Mouse (Mus musculus) liver, embryonic 12.5 days (tissue): ENCODE measurements around the gene Grid2. TPM values are rescaled to one million over a fixed set of nuclear protein-coding genes. Genes with fewer than 3 reads are reported as not detected.

Source experiments
- ATAC-seq: fragments of 200-750 bp; cut with Nextera tagmentation; 2 replicates; pipeline ENCODE4 v1.8.0; 2017; ENCODE audit warnings: moderate number of reproducible peaks, mild to moderate bottlenecking, moderate library complexity
- H3K27ac ChIP-seq: fragments of 300-500 bp; sonication (generic); 2 replicates; pipeline ENCODE4 v1.5.1; 2016; ENCODE audit warnings: mild to moderate bottlenecking
- H3K27me3 ChIP-seq: fragments of 300-500 bp; sonication (generic); replicated peaks from 2 replicates; pipeline ENCODE4 v1.6.1; 2016; ENCODE audit warnings: mild to moderate bottlenecking, moderate library complexity
- H3K36me3 ChIP-seq: fragments of 300-500 bp; sonication (generic); 2 replicates; pipeline ENCODE4 v1.6.1; 2016; ENCODE audit warnings: mild to moderate bottlenecking, moderate library complexity
- H3K4me1 ChIP-seq: fragments of 300-500 bp; sonication (generic); 2 replicates; pipeline ENCODE4 v1.6.1; 2016
- H3K4me2 ChIP-seq: fragments of 300-500 bp; sonication (generic); 2 replicates; pipeline ENCODE4 v1.6.1; 2016; ENCODE audit warnings: mild to moderate bottlenecking, moderate library complexity
- H3K4me3 ChIP-seq: fragments of 300-500 bp; sonication (generic); 2 replicates; pipeline ENCODE4 v1.5.1; 2016; ENCODE audit warnings: mild to moderate bottlenecking, moderate library complexity
- H3K9ac ChIP-seq: fragments of 300-500 bp; sonication (generic); 2 replicates; pipeline ENCODE4 v1.6.1; 2016; ENCODE audit warnings: mild to moderate bottlenecking, moderate library complexity
- H3K9me3 ChIP-seq: fragments of 300-500 bp; sonication (generic); replicated peaks from 2 replicates; pipeline ENCODE4 v1.6.1; 2016; ENCODE audit warnings: mild to moderate bottlenecking, moderate library complexity
- WGBS: fragments of 180-500 bp; shearing (Covaris S2); methylation state at CpG from one replicate; pipeline ENCODE4 v1.1.7; 2016; ENCODE audit not compliant: insufficient replicate concordance; 5-methylcytosine and 5-hydroxymethylcytosine counted together
- polyA plus RNA-seq: library from polyadenylated mRNA; unstranded; fragments of >200 nt; fragmentation: Nextera tagmentation; extraction: Ambion mirVana; gene quantifications from 2 replicates; pipeline ENCODE4 v1.2.1, GENCODE M21; 2016

Gene Grid2
- polyA plus RNA-seq, 1 experiment from 2014 or later, result not detected

DNA sequence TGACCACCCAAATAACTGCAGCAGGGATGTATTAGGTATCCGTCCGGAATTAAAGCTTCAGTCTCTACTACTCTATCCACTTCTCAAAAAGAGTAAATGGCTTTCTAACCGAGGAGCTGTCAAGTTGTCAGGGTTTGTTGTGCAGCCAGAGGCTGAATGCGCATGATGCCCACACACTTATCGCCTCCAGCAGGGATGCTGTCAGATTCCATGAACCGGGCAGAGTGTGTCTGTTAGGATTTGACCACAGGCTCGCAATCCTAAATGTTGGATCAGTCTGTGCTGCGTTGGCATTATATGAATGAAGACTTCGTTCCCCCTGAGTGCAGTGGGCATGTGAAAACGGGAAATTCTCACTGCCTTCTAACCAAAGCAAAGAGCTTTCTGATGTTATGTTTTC, 843.0 kb downstream of the Grid2 start:
- Histone ChIP-seq H3K27me3 (no peaks in the 10 kb centered on the region), H3K27ac (no peak overlapping the region), H3K4me1 (no peaks in the 10 kb centered on the region), H3K9ac (no peak overlapping the region), H3K9me3 (no peaks in the 10 kb centered on the region), H3K36me3 (no peaks in the 10 kb centered on the region), H3K4me2 (no peak overlapping the region), H3K4me3 (no peak overlapping the region)
- 71% methylated on average over 10 of the region's 10 CpGs for WGBS
- ATAC-seq, result no peak

GRCm38 (mm10) chr6:64114594-64114993, 858.9 kb downstream of the Grid2 start:
- no peaks in the 10 kb centered on the region for H3K9me3 ChIP-seq
- no peak overlapping the region for H3K27ac ChIP-seq
- H3K27me3 ChIP-seq, result no peaks in the 10 kb centered on the region
- H3K4me3 ChIP-seq, result no peak overlapping the region
- ATAC-seq, result no peak
- WGBS, result 71% methylated on average over 2 of the region's 2 CpGs
- H3K36me3 ChIP-seq, result no peaks in the 10 kb centered on the region
- H3K4me2 ChIP-seq, result no peak overlapping the region
- H3K9ac ChIP-seq, result no peak overlapping the region
- H3K4me1 ChIP-seq, result no peaks in the 10 kb centered on the region

DNA sequence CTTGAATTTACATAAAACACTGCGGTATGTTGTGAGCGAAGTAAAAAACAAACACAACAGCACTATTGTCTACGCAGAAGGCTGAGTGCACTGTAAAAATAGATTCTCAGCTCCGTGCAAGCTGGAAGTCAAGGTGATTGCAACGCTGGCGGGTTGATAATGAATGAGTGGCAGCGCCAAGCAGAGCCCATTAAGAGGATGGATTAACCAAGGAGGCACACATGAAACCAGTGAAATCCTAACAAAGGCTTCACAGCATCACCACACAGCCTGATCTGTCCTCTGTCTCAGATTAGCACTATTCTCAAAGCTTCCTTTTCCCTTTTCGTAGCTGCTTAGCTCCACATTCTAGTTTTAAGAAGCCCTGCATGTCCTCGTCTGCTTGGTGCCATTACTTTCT, 880.6 kb downstream of the Grid2 start:
- no peak overlapping the region for H3K4me2 ChIP-seq
- H3K4me1 ChIP-seq, result no peaks in the 10 kb centered on the region
- H3K27ac ChIP-seq, result no peak overlapping the region
- H3K9ac ChIP-seq, result no peak overlapping the region
- no peaks in the 10 kb centered on the region for H3K9me3 ChIP-seq
- no peaks in the 10 kb centered on the region for H3K36me3 ChIP-seq
- H3K27me3 ChIP-seq, result no peaks in the 10 kb centered on the region
- no peak overlapping the region for H3K4me3 ChIP-seq
- ATAC-seq, result no peak
- 76% methylated on average over 9 of the region's 9 CpGs for WGBS

GRCm38 (mm10) chr6:64148613-64149012, 892.9 kb downstream of the Grid2 start:
- Histone ChIP-seq H3K27ac (no peak overlapping the region), H3K9me3 (no peaks in the 10 kb centered on the region), H3K4me3 (no peak overlapping the region), H3K36me3 (no peaks in the 10 kb centered on the region), H3K27me3 (no peaks in the 10 kb centered on the region), H3K9ac (no peak overlapping the region), H3K4me2 (no peak overlapping the region), H3K4me1 (no peaks in the 10 kb centered on the region)
- ATAC-seq, result no peak
- 72% methylated on average over 7 of the region's 7 CpGs for WGBS

DNA sequence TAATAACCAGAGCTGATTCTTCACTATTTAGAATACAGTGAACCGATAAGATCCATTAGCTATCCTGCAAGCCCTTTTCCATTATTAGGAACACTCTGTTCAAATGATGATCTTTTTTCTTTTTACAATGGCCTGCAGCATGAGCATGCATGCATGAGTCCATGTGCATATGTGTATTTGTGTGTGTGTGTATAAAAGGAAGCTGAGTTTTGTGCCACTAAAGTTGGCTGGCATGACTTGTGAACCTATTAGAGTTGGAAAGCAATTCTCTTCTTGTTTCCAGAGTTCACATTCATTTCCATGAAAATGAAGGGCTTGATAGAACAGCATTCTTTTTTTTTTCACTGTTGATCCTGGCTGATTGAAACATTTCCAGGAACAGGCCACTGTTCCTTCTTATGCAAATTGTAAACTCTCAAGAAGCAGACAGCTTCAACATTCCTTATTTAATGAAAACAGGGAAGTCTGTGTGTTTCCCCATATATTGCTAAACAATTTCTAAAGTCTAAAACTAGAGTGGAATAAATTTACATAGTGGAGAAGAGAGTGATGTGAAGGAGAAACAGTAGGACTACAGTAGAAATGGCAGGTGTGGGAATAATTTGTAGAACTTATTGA, 919.4 kb downstream of the Grid2 start:
- WGBS, result 74% methylated on average over 1 of the region's 1 CpGs
- Histone ChIP-seq H3K27ac (no peak overlapping the region), H3K9ac (no peak overlapping the region), H3K4me2 (no peak overlapping the region), H3K4me3 (no peak overlapping the region), H3K27me3 (no peaks in the 10 kb centered on the region), H3K4me1 (no peaks in the 10 kb centered on the region), H3K36me3 (no peaks in the 10 kb centered on the region), H3K9me3 (no peaks in the 10 kb centered on the region)
- ATAC-seq, result no peak

DNA sequence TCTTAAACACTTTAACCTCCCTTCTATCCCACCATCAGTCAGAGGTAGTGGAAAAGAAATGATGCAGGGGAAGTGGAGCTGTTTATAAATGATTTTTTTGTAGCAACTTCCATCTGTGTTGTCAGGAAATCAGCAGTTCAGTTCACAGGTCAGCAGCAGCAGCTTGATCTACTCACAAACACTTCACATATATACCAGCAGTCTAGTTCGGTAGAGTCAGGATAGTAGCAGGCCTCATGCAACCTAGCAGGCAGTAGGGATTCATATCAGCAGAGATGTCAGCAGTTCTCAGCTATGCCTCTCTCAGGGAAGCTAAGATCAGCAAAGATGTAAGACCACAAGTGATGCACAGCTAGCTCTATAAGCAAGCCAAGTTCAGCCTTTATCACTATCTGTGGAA, 938.0 kb downstream of the Grid2 start:
- no peaks in the 10 kb centered on the region for H3K27me3 ChIP-seq
- no peaks in the 10 kb centered on the region for H3K4me1 ChIP-seq
- no peak overlapping the region for H3K9ac ChIP-seq
- no peak overlapping the region for H3K27ac ChIP-seq
- no peak overlapping the region for H3K4me3 ChIP-seq
- ATAC-seq, result no peak
- no peak overlapping the region for H3K4me2 ChIP-seq
- H3K36me3 ChIP-seq, result no peaks in the 10 kb centered on the region
- no peaks in the 10 kb centered on the region for H3K9me3 ChIP-seq
- 56% methylated on average over 1 of the region's 1 CpGs for WGBS

- Histone ChIP-seq H3K9me3 (no peaks in the 10 kb centered on the region), H3K27me3 (no peaks in the 10 kb centered on the region), H3K27ac (no peak overlapping the region), H3K4me1 (no peaks in the 10 kb centered on the region), H3K4me2 (no peak overlapping the region), H3K9ac (no peak overlapping the region), H3K36me3 (no peaks in the 10 kb centered on the region), H3K4me3 (no peak overlapping the region)
- 45% methylated on average over 8 of the region's 8 CpGs for WGBS
- no peak for ATAC-seq
Observed at GRCm38 (mm10) chr6:64202396-64203122, 946.9 kb downstream of the Grid2 start.

- ATAC-seq, result no peak
- H3K4me1 ChIP-seq, result no peaks in the 10 kb centered on the region
- no peaks in the 10 kb centered on the region for H3K9me3 ChIP-seq
- H3K4me2 ChIP-seq, result no peak overlapping the region
- H3K9ac ChIP-seq, result no peak overlapping the region
- H3K36me3 ChIP-seq, result no peaks in the 10 kb centered on the region
- H3K27ac ChIP-seq, result no peak overlapping the region
- no peak overlapping the region for H3K4me3 ChIP-seq
- WGBS, result 58% methylated on average over 3 of the region's 3 CpGs
- H3K27me3 ChIP-seq, result no peaks in the 10 kb centered on the region
Observed at GRCm38 (mm10) chr6:64236351-64236750, 980.7 kb downstream of the Grid2 start.

GRCm38 (mm10) chr6:64240526-64240925, 984.9 kb downstream of the Grid2 start:
- H3K9me3 ChIP-seq, result no peaks in the 10 kb centered on the region
- no peaks in the 10 kb centered on the region for H3K36me3 ChIP-seq
- ATAC-seq, result no peak
- H3K4me1 ChIP-seq, result no peaks in the 10 kb centered on the region
- WGBS, result 52% methylated on average over 1 of the region's 1 CpGs
- H3K4me3 ChIP-seq, result no peak overlapping the region
- H3K27ac ChIP-seq, result no peak overlapping the region
- H3K9ac ChIP-seq, result no peak overlapping the region
- H3K27me3 ChIP-seq, result no peaks in the 10 kb centered on the region
- no peak overlapping the region for H3K4me2 ChIP-seq

DNA sequence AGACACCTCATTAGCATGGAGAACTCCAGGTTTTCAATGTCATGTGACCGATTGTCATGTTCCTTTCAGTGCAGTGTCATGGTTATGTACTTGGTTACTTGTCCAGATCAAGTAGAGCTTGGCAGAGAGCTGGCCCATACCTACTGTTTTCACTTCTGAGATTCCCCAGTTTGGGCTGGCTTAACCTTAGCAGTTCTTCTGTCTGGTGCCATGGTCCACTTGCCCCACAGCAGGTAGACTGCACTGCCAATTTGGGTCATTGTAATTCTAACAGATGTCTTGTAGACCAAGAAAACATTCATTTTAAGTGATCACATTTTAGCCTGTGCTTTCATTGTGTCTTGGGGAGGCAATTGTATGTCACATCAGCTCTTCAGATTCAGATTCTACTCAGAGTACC, 990.3 kb downstream of the Grid2 start:
- ATAC-seq, result no peak
- no peak overlapping the region for H3K4me3 ChIP-seq
- no peaks in the 10 kb centered on the region for H3K4me1 ChIP-seq
- H3K27ac ChIP-seq, result no peak overlapping the region
- H3K9ac ChIP-seq, result no peak overlapping the region
- H3K9me3 ChIP-seq, result no peaks in the 10 kb centered on the region
- H3K27me3 ChIP-seq, result no peaks in the 10 kb centered on the region
- H3K4me2 ChIP-seq, result no peak overlapping the region
- H3K36me3 ChIP-seq, result no peaks in the 10 kb centered on the region
- 52% methylated on average over 1 of the region's 1 CpGs for WGBS

DNA sequence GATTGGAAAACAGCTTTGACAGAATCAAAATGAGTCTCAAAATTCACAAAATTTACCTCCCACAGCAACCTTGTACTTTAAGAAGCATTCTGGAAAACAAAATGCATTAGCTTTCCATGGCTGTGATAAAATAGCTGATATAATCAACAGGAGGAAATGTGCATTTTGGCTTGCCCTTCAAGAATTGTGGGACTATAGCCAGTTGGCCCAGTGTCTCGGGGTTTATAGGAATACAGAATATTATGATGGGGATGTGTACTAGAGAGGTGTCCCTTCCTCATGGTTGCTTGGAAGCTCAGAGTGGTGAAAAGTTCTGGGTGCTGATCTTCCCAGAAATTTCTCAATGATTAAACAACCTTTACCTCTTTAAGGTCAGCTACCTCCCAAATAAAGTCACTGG, 995.4 kb downstream of the Grid2 start:
- no peak overlapping the region for H3K27ac ChIP-seq
- H3K9me3 ChIP-seq, result no peaks in the 10 kb centered on the region
- no peak overlapping the region for H3K4me3 ChIP-seq
- ATAC-seq, result no peak
- no peak overlapping the region for H3K4me2 ChIP-seq
- no peaks in the 10 kb centered on the region for H3K4me1 ChIP-seq
- WGBS, result 58% methylated on average over 1 of the region's 1 CpGs
- no peaks in the 10 kb centered on the region for H3K36me3 ChIP-seq
- no peak overlapping the region for H3K9ac ChIP-seq
- H3K27me3 ChIP-seq, result no peaks in the 10 kb centered on the region

DNA sequence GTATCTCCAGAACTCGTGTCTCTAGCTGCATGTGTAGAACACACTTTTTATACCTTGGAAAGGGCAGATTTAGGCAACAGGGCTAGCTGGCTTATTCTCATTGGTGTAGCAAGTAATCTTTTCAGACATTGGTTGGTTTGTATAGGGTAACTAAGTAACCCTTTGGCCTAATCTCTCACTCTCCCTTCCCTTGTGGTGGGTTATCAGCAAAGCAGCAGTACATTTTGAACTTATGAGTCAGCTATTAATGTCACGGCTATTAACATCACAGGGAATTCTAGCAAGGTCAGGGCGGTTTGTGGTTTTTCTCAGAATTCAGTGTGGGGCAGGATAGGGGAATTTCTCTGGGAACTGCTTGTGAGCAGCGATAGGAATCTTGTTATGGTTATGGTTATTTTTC, 1007.8 kb downstream of the Grid2 start:
- no peak for ATAC-seq
- Histone ChIP-seq H3K4me1 (no peaks in the 10 kb centered on the region), H3K4me3 (no peak overlapping the region), H3K36me3 (no peaks in the 10 kb centered on the region), H3K27me3 (no peaks in the 10 kb centered on the region), H3K9ac (no peak overlapping the region), H3K4me2 (no peak overlapping the region), H3K27ac (no peak overlapping the region), H3K9me3 (no peaks in the 10 kb centered on the region)
- 52% methylated on average over 4 of the region's 4 CpGs for WGBS

DNA sequence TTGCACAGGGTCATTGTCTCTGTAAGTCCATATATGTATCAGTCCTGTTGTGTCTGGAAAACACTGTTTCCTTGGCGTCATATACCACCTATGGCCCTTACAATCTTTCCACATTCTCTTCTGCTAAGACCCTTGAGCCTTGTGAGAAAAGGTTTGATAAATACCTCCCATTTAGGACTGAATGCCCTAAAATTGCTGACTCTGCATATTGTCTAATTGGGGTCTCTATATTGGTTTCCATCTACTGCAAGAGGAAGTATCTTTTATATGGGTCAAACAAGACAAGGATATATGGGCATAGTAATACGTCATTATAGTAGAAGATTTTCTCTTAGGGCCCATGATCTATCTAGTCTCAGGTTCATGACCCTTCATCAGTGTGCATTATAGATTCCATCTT, 1008.5 kb downstream of the Grid2 start:
- no peak for ATAC-seq
- Histone ChIP-seq H3K4me3 (no peak overlapping the region), H3K9me3 (no peaks in the 10 kb centered on the region), H3K9ac (no peak overlapping the region), H3K27me3 (no peaks in the 10 kb centered on the region), H3K4me1 (no peaks in the 10 kb centered on the region), H3K4me2 (no peak overlapping the region), H3K36me3 (no peaks in the 10 kb centered on the region), H3K27ac (no peak overlapping the region)
- WGBS, result 58% methylated on average over 2 of the region's 2 CpGs
